Mouse (Mus musculus) layer of hippocampus, adult 8-10 months (tissue): ENCODE results near the gene Xylt2. TPM values are rescaled to one million over a fixed set of nuclear protein-coding genes. Genes with fewer than 3 reads are reported as not detected.
"Not testable (repeated sequence)": the region's sequence is repeated elsewhere in the genome, so short reads cannot be mapped to it uniquely, and the experiment has no call there.

Source experiments
- DNase-seq, 2 experiments: peaks; one replicate each; pipeline ENCODE4 v3.0.0; 2022; ENCODE audit warnings: low spot score in 2 of 2
- total RNA-seq, 4 experiments: library from RNA; stranded (reverse); gene quantifications; 2 replicates each; pipeline ENCODE4 v1.2.4; 2022

The Xylt2 gene
- total RNA-seq, 4 experiments from 2014 or later, result 23.5 to 28.4 (median 25.3) TPM

- DNase-seq, result no peak
These were observed 361 bp upstream of the Xylt2 start for GRCm38 (mm10) chr11:94677607-94678145.

GRCm38 (mm10) chr11:94676308-94676707 is 1.0 kb downstream of the Xylt2 start:
- DNase-seq, result no peak

- no peak for DNase-seq
These were observed 1.9 kb downstream of the Xylt2 start for GRCm38 (mm10) chr11:94675446-94675845.

GRCm38 (mm10) chr11:94674984-94675383 is 2.3 kb downstream of the Xylt2 start:
- DNase-seq, result no peak

GRCm38 (mm10) chr11:94665281-94665680 is 12.0 kb downstream of the Xylt2 start:
- DNase-seq, result no peak

GRCm38 (mm10) chr11:94661344-94661743 is 16.0 kb downstream of the Xylt2 start:
- DNase-seq, result no peak

GRCm38 (mm10) chr11:94653663-94654436 is 23.5 kb downstream of the Xylt2 start, which contains the start of the genes Mrpl27 and Eme1:
Gene Mrpl27 (plus strand): TSS chr11:94653767.
Gene Eme1 (minus strand): TSS chr11:94653964.
- peak; percentile 81 to 84 for DNase-seq

GRCm38 (mm10) chr11:94652973-94653372 is 24.3 kb downstream of the Xylt2 start:
- DNase-seq, result no peak

GRCm38 (mm10) chr11:94651241-94651640 is 26.1 kb downstream of the Xylt2 start:
- not testable (repeated sequence) for DNase-seq

GRCm38 (mm10) chr11:94646457-94646856 is 30.9 kb downstream of the Xylt2 start:
- no peak for DNase-seq

GRCm38 (mm10) chr11:94644461-94645219 is 32.7 kb downstream of the Xylt2 start:
- DNase-seq, result peak; percentile 38 to 40

- DNase-seq, result no peak
These were observed 42.9 kb downstream of the Xylt2 start for GRCm38 (mm10) chr11:94634431-94634830.

- DNase-seq, result no peak
These were observed 44.3 kb downstream of the Xylt2 start for GRCm38 (mm10) chr11:94632988-94633387.

- no peak for DNase-seq
These were observed 45.3 kb downstream of the Xylt2 start for GRCm38 (mm10) chr11:94631969-94632368.

GRCm38 (mm10) chr11:94630199-94631011 is 46.9 kb downstream of the Xylt2 start:
- no peak for DNase-seq

GRCm38 (mm10) chr11:94629884-94630198 is 47.5 kb downstream of the Xylt2 start:
- no peak for DNase-seq

- peak; percentile 86 to 95 for DNase-seq
These were observed 48.0 kb downstream of the Xylt2 start, which contains the start of gene Lrrc59 for GRCm38 (mm10) chr11:94629199-94629883. Gene Lrrc59 (plus strand): TSS chr11:94629767.

- no peak for DNase-seq
These were observed 55.2 kb downstream of the Xylt2 start for GRCm38 (mm10) chr11:94622162-94622561.

GRCm38 (mm10) chr11:94621458-94621852 is 55.9 kb downstream of the Xylt2 start:
- no peak for DNase-seq

- DNase-seq, result no peak
These were observed 56.4 kb downstream of the Xylt2 start for GRCm38 (mm10) chr11:94620766-94621457.
